Mouse (Mus musculus): ENCODE results near the gene Ivd.

Gene Ivd

GRCm38 (mm10) chr2:118882840-118883679 lies 21.3 kb downstream of the Ivd start:
- peak; percentile 80 for DNase-seq (ENCODE audit: low spot score)

DNA sequence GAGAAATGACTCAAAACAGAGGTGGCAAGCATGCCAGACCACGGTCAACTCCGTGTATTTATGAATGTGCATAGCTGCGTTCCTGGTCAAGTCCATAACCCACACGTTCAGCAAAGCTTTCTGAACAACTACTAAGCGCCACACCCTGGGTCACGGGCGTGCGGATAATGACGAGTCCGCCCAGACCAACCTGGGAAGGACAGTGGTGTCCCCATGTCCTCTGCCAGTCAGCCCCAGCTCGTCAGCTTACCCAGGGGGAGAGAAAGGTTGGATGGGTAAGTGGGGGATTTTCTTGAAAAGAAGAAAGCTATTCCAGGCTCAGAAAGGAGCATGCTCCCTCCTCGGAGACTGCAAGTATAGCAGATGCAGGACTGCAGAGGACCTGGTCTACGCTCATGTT lies 25.7 kb downstream of the Ivd start:
- no peak for DNase-seq (ENCODE audit: low spot score)

DNA sequence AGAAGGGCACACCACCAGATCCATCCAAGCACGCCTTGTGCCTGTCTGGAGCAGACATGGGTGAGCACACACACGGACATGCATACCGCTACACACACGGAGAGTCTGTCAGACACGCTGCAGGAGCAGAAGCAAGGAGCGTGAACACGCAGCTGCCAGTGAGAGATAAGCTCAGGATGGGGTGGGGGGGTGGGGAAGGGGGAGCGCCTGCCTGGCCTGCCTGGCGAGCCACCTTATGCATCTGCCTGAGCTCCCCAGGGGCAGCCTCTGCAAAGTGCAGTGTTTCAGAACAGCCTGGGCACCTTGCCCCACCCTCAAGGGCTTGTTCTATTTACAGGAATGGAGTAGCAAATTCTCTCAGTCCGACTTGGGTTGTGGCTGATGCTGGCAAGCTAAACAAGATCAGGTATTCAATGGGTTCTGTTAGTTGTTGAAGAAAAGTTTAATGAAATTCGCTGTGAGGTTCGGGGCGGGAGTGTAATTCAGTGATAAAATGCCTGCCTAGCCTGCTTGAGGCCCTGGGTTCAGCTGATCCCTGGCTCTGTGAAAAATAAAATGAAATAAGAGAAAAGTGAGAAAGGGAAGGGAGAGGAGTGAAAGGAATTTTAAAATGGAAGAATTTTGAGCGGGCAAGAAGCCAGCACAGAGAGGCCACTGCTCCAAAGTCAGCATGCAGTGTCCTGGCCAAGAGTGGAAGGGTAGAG lies 26.2 kb downstream of the Ivd start:
- DNase-seq (ENCODE audit: low spot score), result peak; percentile 46

DNA sequence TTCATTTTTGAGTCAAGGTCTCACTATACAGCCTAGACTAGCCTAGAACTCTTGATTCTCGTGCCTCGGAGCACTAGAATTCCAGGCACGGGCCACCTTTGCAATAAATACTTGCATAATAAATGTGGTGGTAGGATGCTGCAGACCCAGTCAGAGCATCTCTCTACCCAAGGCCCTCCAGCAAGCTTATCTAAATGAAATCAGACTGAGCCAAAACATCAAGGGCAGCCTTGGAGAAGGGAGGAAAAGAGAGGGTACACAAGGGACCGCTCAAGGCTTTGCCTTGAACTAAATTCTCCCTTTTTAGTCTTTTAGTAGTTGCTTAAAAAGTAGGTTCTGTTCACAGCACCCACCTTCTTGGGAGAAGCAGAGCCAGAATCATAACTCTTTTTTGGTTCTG lies 29.4 kb downstream of the Ivd start:
- DNase-seq (ENCODE audit: low spot score), result no peak

DNA sequence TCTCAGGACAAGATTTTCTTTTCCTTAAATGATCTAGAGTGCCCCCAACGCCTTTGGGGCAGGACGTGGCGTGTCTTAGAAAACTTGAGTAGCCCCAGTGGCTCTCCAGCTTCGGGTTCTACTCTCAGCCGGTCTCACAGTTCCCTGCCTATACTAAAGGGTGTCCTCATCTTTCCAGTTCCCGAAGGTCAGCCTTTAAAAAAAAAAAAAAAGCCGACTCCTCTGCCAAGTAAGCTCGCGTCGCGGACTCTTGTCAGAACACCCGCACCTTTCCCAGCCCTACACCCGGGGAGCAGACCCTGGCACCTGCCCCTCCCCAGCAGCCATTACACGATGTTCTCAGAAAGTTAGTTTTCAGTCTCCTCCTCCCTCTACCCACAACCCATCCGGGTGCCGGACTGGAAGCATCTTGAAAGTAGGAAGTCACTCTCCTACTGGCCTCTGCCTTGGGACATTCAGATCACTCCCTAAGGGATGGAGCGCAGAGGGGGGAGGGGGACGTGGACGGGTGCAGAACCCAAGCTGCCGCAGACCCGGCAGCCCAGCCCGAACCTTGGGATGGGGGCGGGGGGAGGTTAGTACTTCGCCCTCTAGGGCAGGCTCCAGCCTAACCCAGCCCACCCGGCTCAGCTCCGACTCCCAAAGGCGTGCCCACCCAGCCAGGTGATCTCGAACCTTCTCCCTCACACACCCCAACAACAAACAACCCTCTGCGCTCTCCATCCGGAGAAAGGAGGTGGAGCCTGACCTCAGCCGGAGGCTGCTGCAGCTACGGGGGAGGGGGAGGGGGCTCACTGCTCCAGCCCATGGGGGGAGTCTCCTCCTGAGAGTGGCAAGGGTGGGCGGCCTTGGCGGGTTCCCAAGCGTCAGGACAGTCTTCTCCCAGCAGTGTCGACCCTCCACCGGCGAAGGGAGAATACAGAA lies 34.5 kb downstream of the Ivd start:
- DNase-seq (ENCODE audit: low spot score), result no peak

GRCm38 (mm10) chr2:118896914-118897291 lies 35.1 kb downstream of the Ivd start:
- DNase-seq (ENCODE audit: low spot score), result no peak

DNA sequence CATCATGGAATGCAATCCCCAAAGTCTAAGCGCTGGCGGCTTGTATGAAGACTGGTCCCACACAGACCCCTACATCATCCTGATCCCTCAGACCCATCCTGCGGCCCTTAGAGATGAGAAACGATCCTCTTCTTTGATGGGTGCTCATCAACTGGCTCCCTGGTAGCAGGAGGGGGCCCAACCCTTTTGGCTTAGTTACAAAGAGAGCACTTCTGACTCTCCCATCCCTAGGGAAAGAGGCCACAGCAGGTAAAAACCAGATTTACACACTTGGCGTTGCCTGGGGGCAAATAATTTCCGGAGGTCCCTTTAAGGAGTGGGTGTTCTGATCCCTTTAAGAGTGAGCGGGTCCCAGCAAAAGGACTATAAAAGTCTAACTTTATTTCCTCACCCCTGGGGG lies 35.6 kb downstream of the Ivd start:
- no peak for DNase-seq (ENCODE audit: low spot score)

DNA sequence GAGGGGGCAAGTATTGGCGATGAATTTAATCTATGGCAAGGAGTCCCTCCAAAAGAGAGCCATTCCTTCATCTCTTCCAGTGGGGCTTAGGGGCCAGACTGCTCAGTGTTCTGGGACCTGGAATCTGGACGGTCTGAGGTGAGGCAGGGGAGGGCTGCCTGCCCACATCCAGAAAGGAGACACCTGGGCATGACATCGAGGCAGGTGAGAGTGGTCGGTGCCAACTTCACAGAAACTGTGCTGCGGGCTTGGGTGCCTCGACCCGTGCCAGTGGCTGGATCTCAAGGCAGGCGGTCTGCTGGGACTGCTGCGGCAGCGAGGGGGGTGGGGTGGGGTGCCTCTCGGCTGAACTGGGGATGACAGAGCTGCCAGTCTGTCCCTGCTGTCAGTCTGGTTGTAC lies 36.1 kb downstream of the Ivd start:
- DNase-seq (ENCODE audit: low spot score), result no peak

DNA sequence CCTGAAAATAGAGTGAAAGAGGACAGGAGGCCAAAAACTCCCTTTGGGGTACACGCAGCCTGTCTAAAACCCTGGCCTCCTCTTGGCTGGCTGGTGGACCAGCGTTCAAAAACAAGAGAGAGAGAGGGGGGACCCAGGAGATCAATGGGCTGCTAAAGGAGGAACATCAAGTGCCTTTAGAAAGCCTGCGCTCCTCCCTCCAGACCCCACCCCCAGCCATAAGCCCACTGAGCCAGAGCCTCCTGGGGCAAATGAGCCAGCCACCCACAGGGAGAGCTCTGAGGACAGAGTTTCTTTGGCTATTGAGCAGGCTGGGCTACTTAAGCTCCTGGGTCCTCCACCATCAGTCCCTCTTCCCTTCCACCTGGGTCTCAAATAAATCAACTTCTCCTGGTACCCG lies 37.0 kb downstream of the Ivd start:
- DNase-seq (ENCODE audit: low spot score), result no peak

DNA sequence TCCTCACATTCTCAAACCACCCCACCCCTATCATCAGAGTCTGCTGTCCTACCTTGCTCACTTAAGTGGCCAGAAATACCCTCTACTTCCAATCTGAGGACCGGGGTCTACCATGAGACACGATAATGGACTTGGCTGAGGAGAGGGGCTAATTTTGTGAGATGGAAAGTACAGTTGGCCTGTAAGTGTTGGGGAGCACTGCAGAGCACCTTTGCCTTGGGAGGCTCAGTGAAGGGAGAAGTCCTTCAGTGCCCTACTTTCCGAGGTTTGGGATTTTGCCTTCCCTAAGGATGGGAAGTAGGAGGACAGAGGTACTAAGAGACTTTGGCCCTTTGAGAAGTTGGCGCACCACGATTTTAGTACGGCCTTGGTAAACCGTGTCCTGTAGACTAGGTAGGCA lies 37.6 kb downstream of the Ivd start:
- DNase-seq (ENCODE audit: low spot score), result no peak

DNA sequence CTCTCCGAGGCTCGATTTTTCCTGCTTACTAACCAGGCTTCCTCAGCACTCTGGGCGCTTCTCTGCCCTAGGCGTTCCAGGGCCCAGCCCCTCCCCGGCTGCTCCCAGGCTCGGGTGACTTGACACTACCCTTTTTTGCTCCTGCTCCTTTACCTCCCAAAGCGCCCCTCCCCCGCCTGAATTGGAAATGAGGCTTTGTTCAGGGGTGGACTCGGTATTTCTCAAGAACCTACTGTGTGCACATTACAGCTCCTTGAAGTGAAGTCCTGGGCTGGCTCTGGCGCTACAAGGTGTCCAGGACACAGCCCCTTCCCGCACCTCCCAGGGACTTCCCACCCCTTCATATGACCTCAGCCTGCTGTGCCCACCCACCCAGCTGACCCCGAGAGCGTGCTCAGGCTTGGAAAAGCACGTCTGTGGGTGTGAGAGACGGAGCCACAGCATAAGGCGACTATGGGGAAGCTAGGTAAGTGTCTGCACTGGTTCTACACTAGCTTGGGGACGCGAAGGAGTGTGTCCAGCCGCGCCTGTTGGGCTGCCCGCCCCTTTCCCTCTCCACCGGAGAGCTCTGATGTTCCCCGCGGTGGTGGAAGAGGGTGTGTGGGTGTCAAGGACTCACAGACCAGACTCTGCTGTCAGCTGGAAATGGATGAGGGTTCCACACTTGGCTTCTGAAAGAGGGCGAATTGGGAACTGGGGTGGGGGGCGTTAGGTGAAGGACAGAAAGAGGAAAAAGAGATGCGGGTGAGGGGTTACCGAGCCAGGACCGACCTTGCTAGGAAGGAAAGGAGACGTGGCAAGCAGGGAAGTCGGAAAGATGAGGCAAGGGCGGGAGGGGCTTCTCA lies 38.4 kb downstream of the Ivd start, which contains the start of gene Bahd1:
Bahd1 (plus strand) TSS at position 397 of the 845 bp plus-strand sequence.
- no peak for DNase-seq (ENCODE audit: low spot score)

DNA sequence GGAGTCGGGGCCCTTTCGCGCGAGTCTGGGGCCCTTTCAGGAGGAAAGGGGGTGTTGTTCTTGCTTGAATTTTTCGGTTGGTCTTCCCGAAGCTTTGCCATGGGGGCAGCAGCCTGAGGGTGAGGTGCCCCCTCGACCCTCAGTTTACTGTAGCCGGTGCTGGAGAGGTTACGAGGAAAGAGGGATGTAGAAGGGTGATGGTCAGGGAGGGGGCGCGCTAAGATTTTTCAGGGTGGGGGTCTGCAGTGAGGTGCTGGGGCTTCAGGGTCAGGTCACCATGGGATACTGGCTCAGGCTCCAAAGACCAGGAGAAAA lies 39.0 kb downstream of the Ivd start:
- DNase-seq (ENCODE audit: low spot score), result no peak

DNA sequence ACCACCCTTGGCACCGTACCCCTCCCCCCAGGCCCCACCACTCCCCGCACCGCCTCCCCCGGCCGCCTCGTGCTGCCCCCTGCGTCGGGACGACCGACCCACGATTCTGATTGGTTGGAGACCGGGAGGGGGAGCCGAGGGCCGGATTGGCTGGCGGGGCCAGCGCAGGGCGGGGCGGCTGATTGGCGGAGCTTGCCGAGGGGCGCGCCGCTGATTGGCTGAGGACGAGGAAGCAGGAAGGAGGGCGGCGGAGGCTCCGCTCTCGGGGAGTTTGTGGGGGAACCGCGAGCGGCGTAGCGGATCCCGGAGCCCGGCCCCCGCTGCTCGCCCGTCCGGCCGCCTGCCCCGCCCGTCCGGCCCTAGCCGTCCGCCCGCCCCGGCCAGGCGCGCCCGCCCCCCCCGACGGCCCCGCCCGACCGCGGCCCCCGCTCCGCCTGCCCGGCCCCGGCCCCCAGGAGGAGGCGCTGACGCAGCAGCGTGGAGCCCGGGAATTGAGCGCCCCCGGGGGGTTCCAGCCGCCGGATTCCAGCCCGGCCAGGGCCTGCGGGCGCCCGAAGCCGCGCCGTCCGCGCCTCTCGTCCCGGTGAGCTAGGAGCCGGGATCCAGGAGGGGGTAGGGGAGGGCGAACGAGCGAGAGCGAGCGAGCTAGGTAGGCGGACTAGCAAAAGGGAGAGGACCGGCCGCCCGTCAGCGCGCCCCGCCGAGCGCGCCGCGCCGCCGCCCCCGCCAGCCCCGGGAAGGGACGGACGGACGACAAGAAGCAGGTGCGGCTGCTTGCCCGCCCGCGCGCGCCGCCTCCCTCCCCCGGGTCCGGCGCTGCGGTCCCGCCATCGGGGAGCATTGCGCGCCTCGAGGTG lies 39.6 kb downstream of the Ivd start:
- peak; percentile 91 for DNase-seq (ENCODE audit: low spot score)

- DNase-seq (ENCODE audit: low spot score), result peak; percentile 35
Measured at GRCm38 (mm10) chr2:118902051-118903025, 40.6 kb downstream of the Ivd start.

DNA sequence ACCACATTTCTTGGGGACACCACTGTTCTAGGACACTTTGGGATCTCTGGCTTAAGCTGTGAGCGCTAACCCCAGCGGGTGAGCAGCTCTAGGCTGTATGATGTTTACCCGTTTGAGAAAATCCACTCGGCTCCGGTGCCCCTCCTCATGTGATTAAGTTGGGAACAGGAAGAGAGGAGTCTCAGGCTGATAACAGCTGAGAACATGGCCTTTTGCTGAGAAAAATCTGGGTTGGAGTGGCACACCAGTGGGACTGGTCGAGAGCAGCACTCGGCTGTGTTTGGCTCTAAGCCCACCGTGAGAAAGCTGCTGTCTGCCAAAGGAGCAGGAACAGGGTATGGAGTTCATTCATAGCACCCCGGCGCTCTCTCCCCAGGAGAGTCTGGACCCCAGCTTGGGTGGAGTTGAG lies 41.6 kb downstream of the Ivd start:
- DNase-seq (ENCODE audit: low spot score), result no peak

DNA sequence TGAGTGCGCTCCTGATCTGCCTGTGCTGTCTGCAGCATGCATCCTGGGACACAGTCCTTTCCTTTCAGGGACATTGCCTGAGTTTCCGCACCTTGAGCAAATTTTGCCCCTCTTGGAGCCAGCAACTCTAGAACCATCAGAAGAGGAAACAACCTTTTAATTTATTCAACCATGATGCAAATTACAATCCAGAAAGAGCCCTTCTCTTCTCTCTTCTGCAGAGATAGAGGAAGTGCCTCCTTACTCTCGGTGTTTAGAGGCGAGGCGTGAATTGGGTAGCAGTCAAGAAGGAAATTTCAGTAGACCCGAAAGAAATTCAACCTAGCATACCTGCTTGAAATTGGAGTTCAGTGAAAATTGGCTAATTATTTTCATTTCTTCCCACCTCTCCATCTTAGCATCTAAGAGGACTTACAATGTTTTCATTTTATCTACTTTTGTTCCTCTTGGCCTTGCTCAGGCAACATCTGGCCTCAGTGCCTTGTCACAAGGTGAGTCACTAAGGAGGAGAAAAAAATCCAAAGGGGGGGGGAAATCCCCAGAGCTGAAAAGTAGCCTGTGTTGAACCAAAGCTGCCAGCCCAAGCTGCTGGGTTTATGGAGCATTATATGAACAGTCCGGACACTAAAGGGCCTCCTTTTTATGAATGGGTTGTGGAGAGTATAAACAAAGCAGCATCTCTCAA lies 43.8 kb downstream of the Ivd start:
- DNase-seq (ENCODE audit: low spot score), result no peak

DNA sequence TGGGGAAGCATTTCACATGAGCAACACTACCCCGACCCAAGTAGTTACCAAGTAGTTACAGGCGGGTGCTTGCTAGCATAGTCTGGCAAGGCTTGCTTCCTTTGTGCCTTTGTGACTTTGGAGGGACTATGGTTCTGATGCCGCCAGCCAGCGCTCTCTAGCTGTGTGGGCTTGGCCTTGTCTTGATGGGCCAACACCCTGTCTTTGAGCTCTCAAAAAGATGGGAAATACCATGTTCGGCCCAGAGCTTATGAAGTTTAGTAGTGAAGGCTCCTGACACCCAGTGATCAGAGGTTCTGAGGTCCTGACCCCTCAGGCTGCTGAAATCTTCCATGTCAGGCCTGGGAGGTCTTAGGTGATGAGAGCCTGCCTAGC lies 44.4 kb downstream of the Ivd start:
- no peak for DNase-seq (ENCODE audit: low spot score)

DNA sequence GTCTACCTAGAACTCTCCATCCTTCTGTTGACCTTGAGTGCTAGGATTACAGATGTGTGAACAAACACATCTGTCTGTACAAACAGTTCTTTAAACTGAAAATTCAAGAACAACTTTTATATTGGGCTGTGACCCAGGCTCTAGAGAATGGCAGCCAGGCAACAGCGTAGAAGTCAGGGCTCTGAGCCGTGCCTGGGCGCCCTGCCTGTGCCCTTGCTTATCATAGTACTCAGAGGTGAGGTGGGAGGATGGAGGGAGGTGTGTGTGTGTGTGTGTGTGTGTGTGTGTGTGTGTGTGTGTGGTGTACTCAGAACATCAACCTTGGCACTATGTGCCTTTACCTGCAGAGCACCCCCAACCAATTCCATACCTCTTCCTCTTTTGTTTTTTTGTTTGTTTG lies 46.0 kb downstream of the Ivd start:
- DNase-seq (ENCODE audit: low spot score), result no peak

- DNase-seq (ENCODE audit: low spot score), result no peak
Measured at GRCm38 (mm10) chr2:118909151-118909550, 47.4 kb downstream of the Ivd start.
